Mouse (Mus musculus): Measurements from ENCODE around the gene Gstm3. TPM values are rescaled to one million over a fixed set of nuclear protein-coding genes. Genes with fewer than 3 reads are reported as not detected.

Gstm3 gene
- polyA plus RNA-seq, 1 experiment from 2014 or later = 1.2 TPM

DNA sequence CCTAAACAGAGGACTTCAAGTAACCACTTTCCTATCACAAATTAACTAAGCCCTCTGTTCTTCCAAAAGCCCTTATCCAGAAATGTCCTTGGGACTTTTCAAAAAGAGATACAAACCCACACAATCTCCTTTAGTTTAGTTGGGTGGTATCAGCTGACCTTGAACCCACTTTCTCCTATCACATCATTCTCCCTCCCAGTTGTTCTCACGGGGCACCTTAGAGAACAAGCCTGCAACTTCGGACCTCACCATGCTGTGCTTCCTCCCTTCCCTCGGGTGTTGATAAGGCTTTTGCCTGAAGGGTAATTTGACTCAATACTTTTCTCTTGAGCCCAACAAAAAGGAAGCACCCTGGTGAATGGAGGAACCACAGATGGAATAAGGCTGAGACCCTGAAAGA lies 33.2 kb downstream of the Gstm3 start:
- peaks cover 36% of the 10 kb centered on the region for H3K4me1 ChIP-seq
- H3K36me3 ChIP-seq = no peaks in the 10 kb centered on the region
- no peak overlapping the region for H3K4me3 ChIP-seq
- WGBS = 24% methylated on average over 3 of the region's 3 CpGs
- H3K27me3 ChIP-seq (ENCODE audit: insufficient read depth, poor library complexity, severe bottlenecking) = peaks cover 25% of the 10 kb centered on the region; the same call in 1 of the 2 replicates
- H3K9me3 ChIP-seq = no peaks in the 10 kb centered on the region
- no peak for DNase-seq (ENCODE audit: low spot score)
- no peak overlapping the region for H3K27ac ChIP-seq

DNA sequence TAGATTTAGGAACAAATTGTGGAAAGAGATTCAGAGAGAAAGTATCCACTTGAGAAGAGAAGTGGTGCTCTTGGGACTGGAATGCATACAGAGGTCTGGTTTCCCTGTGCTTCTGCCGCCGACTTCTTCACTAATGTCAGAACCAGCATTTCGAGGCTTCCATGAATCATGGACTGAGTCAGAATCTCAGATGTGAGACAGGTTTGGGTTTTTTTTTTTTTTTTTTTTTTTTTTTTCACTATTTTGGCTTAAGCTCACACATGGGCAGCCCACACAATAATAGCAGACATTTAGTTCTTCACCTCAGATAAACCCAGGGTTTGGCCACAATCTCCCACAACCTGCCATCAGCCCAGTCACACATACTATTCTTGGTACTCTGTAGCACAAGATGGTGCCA lies 33.8 kb downstream of the Gstm3 start:
- Histone ChIP-seq H3K4me3 (no peak overlapping the region), H3K27me3 (ENCODE audit: insufficient read depth, poor library complexity, severe bottlenecking) (peaks cover 25% of the 10 kb centered on the region; the same call in 1 of the 2 replicates), H3K4me1 (peaks cover 30% of the 10 kb centered on the region), H3K27ac (no peak overlapping the region), H3K9me3 (no peaks in the 10 kb centered on the region), H3K36me3 (no peaks in the 10 kb centered on the region)
- DNase-seq (ENCODE audit: low spot score) = no peak
- WGBS = 51% methylated on average over 3 of the region's 3 CpGs

DNA sequence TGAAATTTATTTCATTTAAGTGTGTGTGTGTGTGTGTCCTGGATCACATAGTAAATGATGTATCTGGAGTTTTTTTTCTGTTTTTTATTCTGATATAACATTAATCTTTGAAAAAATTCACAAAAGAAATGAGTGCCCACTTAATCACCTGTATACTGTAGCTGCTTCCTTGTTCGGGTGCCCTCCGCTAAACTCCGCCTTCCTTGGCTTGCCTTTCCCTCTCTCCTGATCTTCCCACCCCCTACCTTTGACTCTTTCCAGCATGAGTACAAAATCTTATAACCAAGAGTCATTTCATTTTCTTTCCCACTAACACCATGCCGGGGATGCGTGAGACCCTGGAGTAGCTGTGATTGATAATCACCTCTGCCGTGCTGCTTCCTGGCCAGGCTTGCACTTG lies 37.0 kb downstream of the Gstm3 start:
- WGBS = 73% methylated on average over 6 of the region's 6 CpGs
- Histone ChIP-seq H3K9me3 (no peaks in the 10 kb centered on the region), H3K36me3 (no peaks in the 10 kb centered on the region), H3K27me3 (ENCODE audit: insufficient read depth, poor library complexity, severe bottlenecking) (peaks cover 17% of the 10 kb centered on the region; the same call in 1 of the 2 replicates), H3K27ac (peak overlapping the region; percentile 26), H3K4me3 (no peak overlapping the region), H3K4me1 (peaks cover 20% of the 10 kb centered on the region)
- no peak for DNase-seq (ENCODE audit: low spot score)

- WGBS = 4% methylated on average over 10 of the region's 10 CpGs
- H3K9me3 ChIP-seq = no peaks in the 10 kb centered on the region
- no peaks in the 10 kb centered on the region for H3K36me3 ChIP-seq
- H3K27me3 ChIP-seq (ENCODE audit: insufficient read depth, poor library complexity, severe bottlenecking) = peaks cover 17% of the 10 kb centered on the region; the same call in 1 of the 2 replicates
- DNase-seq (ENCODE audit: low spot score) = peak; percentile 99
- peaks cover 20% of the 10 kb centered on the region for H3K4me1 ChIP-seq
- peak within 1 kb of the TSS; percentile 87 for H3K27ac ChIP-seq
- peak within 1 kb of the TSS; percentile 54 for H3K4me3 ChIP-seq
These were observed 37.4 kb downstream of the Gstm3 start, which contains the start of gene Gstm7 for GRCm38 (mm10) chr3:107931670-107932069. Gene Gstm7, minus strand, starts transcription at chr3:107931817.

DNA sequence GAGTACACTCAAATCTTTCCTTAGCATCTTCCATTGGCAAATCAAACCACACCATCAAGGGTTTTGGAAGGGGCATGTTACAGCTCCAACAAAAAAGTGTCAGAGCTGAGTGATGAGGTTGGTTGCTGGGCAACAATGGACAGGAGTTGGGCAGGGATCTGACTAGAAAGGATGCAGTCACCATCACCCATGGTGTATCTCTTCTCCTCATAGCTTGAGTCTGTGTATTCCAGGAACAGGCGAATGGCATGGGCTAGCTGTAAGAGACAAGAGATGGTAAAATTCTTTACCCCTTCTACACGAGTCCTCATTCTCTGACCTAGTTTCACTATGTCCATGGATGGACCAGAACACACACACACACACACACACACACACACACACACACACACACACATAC lies 37.9 kb downstream of the Gstm3 start:
- peak overlapping the region; percentile 87 for H3K27ac ChIP-seq
- no peak for DNase-seq (ENCODE audit: low spot score)
- H3K4me3 ChIP-seq = peak overlapping the region; percentile 54
- WGBS = 58% methylated on average over 2 of the region's 2 CpGs
- H3K36me3 ChIP-seq = no peaks in the 10 kb centered on the region
- peaks cover 17% of the 10 kb centered on the region for H3K4me1 ChIP-seq
- H3K27me3 ChIP-seq (ENCODE audit: insufficient read depth, poor library complexity, severe bottlenecking) = peaks cover 12% of the 10 kb centered on the region; the same call in 1 of the 2 replicates
- no peaks in the 10 kb centered on the region for H3K9me3 ChIP-seq

DNA sequence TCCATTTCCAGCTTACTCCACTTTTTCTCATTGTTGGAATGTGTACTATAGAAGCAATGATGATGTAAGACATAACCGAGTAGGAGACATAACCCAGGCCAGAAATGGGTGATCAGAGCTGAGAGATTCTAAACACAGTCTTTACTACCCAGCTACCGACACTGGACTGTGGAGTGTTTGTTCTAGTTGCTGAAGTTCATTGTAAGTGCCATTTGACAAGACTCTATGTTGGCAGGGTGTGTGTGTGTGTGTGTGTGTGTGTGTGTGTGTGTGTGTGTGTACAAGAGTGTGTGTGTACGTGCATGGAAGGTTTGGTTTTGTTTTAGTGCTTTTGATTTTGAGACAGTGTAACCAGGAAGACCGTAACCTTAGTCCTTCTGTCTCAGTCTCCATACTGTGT lies 39.4 kb downstream of the Gstm3 start:
- WGBS = 76% methylated on average over 4 of the region's 4 CpGs
- no peaks in the 10 kb centered on the region for H3K9me3 ChIP-seq
- no peak overlapping the region for H3K27ac ChIP-seq
- H3K27me3 ChIP-seq (ENCODE audit: insufficient read depth, poor library complexity, severe bottlenecking) = peaks cover 9% of the 10 kb centered on the region; the same call in 1 of the 2 replicates
- H3K4me3 ChIP-seq = no peak overlapping the region
- H3K4me1 ChIP-seq = peaks cover 11% of the 10 kb centered on the region
- DNase-seq (ENCODE audit: low spot score) = no peak
- no peaks in the 10 kb centered on the region for H3K36me3 ChIP-seq

GRCm38 (mm10) chr3:107929243-107929642 lies 39.8 kb downstream of the Gstm3 start:
- Histone ChIP-seq H3K4me3 (no peak overlapping the region), H3K9me3 (no peaks in the 10 kb centered on the region), H3K27me3 (ENCODE audit: insufficient read depth, poor library complexity, severe bottlenecking) (peaks cover 9% of the 10 kb centered on the region; the same call in 1 of the 2 replicates), H3K4me1 (peaks cover 11% of the 10 kb centered on the region), H3K27ac (no peak overlapping the region), H3K36me3 (no peaks in the 10 kb centered on the region)
- WGBS = 79% methylated on average over 4 of the region's 4 CpGs
- DNase-seq (ENCODE audit: low spot score) = no peak

GRCm38 (mm10) chr3:107928691-107929090 lies 40.4 kb downstream of the Gstm3 start:
- Histone ChIP-seq H3K4me3 (no peak overlapping the region), H3K36me3 (no peaks in the 10 kb centered on the region), H3K4me1 (peaks cover 11% of the 10 kb centered on the region), H3K27me3 (ENCODE audit: insufficient read depth, poor library complexity, severe bottlenecking) (peaks cover 9% of the 10 kb centered on the region; the same call in 1 of the 2 replicates), H3K9me3 (no peaks in the 10 kb centered on the region), H3K27ac (no peak overlapping the region)
- 82% methylated on average over 11 of the region's 11 CpGs for WGBS
- no peak for DNase-seq (ENCODE audit: low spot score)

- Histone ChIP-seq H3K9me3 (no peaks in the 10 kb centered on the region), H3K27me3 (ENCODE audit: insufficient read depth, poor library complexity, severe bottlenecking) (0 out of 2 replicates have a peak, but pooled peaks cover under 1% of the 10 kb centered on the region), H3K4me3 (no peak overlapping the region), H3K4me1 (peaks cover 11% of the 10 kb centered on the region), H3K36me3 (no peaks in the 10 kb centered on the region), H3K27ac (no peak overlapping the region)
- DNase-seq (ENCODE audit: low spot score) = no peak
- 83% methylated on average over 3 of the region's 3 CpGs for WGBS
These were observed 41.2 kb downstream of the Gstm3 start for GRCm38 (mm10) chr3:107927841-107928240.

GRCm38 (mm10) chr3:107925335-107925734 lies 43.7 kb downstream of the Gstm3 start:
- DNase-seq (ENCODE audit: low spot score) = no peak
- 85% methylated on average over 3 of the region's 3 CpGs for WGBS
- Histone ChIP-seq H3K36me3 (no peaks in the 10 kb centered on the region), H3K4me3 (no peak overlapping the region), H3K27ac (no peak overlapping the region), H3K27me3 (ENCODE audit: insufficient read depth, poor library complexity, severe bottlenecking) (peaks cover 3% of the 10 kb centered on the region; the same call in 1 of the 2 replicates), H3K4me1 (no peaks in the 10 kb centered on the region), H3K9me3 (no peaks in the 10 kb centered on the region)

GRCm38 (mm10) chr3:107920348-107920747 lies 48.7 kb downstream of the Gstm3 start:
- no peak for DNase-seq (ENCODE audit: low spot score)
- 90% methylated on average over 5 of the region's 5 CpGs for WGBS
- peaks cover 11% of the 10 kb centered on the region; the same call in 1 of the 2 replicates for H3K27me3 ChIP-seq (ENCODE audit: insufficient read depth, poor library complexity, severe bottlenecking)
- H3K36me3 ChIP-seq = no peaks in the 10 kb centered on the region
- no peaks in the 10 kb centered on the region for H3K9me3 ChIP-seq
- no peaks in the 10 kb centered on the region for H3K4me1 ChIP-seq
- H3K27ac ChIP-seq = no peak overlapping the region
- H3K4me3 ChIP-seq = no peak overlapping the region

GRCm38 (mm10) chr3:107917783-107918408 lies 51.2 kb downstream of the Gstm3 start:
- H3K27me3 ChIP-seq (ENCODE audit: insufficient read depth, poor library complexity, severe bottlenecking) = peaks cover 11% of the 10 kb centered on the region; the same call in 1 of the 2 replicates
- WGBS = 56% methylated on average over 7 of the region's 7 CpGs
- no peaks in the 10 kb centered on the region for H3K9me3 ChIP-seq
- no peaks in the 10 kb centered on the region for H3K36me3 ChIP-seq
- no peak overlapping the region for H3K4me3 ChIP-seq
- no peak for DNase-seq (ENCODE audit: low spot score)
- H3K4me1 ChIP-seq = no peaks in the 10 kb centered on the region
- no peak overlapping the region for H3K27ac ChIP-seq

GRCm38 (mm10) chr3:107917097-107917496 lies 52.0 kb downstream of the Gstm3 start:
- Histone ChIP-seq H3K9me3 (no peaks in the 10 kb centered on the region), H3K27ac (no peak overlapping the region), H3K36me3 (no peaks in the 10 kb centered on the region), H3K27me3 (ENCODE audit: insufficient read depth, poor library complexity, severe bottlenecking) (peaks cover 11% of the 10 kb centered on the region; the same call in 1 of the 2 replicates), H3K4me3 (no peak overlapping the region), H3K4me1 (no peaks in the 10 kb centered on the region)
- DNase-seq (ENCODE audit: low spot score) = no peak
- 72% methylated on average over 3 of the region's 3 CpGs for WGBS

Measured in heart, embryonic 10.5 days (tissue).